Mouse (Mus musculus): ENCODE results near the gene Hoxa5. TPM values are rescaled to one million over a fixed set of nuclear protein-coding genes. Genes with fewer than 3 reads are reported as not detected.

The Hoxa5 gene
- polyA plus RNA-seq, 1 experiment from 2014 or later = not detected

DNA sequence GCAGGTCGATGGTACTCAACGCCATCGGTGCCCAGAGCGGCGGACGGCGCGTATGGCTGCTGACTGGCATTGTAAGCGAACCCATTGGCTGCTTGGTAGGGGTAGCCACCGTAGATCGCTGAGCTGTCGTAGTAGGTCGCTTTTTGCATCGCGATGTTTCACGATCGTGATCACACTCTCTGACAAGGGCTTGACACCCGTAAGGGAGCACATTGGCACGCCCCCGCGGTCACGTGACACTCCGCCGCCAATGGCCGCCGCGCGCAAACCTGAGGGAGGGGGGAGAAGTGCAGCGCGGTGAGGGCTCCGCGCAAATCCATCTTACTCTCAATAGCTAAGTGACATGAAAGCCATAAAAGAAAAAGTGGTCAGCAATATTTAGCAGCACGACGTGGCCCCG, 31.9 kb downstream of the Hoxa5 start:
- DNase-seq (ENCODE audit: low spot score) (peak; percentile 46), ATAC-seq (peak; percentile 42; the same call in 1 of the 2 replicates)
- Histone ChIP-seq H3K4me1 (ENCODE audit: control insufficient read depth, insufficient read depth, low read length) (no peaks in the 10 kb centered on the region), H3K4me3 (ENCODE audit: low read depth, low read length) (no peak overlapping the region), H3K36me3 (ENCODE audit: control insufficient read depth, insufficient read depth, low read length) (no peaks in the 10 kb centered on the region), H3K27me3 (replicated peaks; ENCODE audit: control insufficient read depth, insufficient read depth, low read length) (peaks cover 96% of the 10 kb centered on the region), H3K4me2 (ENCODE audit: low read length) (peak overlapping the region; percentile 31), H3K9ac (ENCODE audit: low read length) (no peak overlapping the region), H3K27ac (ENCODE audit: low read depth, low read length) (no peak overlapping the region), H3K9me3 (replicated peaks; ENCODE audit: control insufficient read depth, low read length) (no peaks in the 10 kb centered on the region)
- under 1% methylated on average over 35 of the region's 35 CpGs for WGBS

DNA sequence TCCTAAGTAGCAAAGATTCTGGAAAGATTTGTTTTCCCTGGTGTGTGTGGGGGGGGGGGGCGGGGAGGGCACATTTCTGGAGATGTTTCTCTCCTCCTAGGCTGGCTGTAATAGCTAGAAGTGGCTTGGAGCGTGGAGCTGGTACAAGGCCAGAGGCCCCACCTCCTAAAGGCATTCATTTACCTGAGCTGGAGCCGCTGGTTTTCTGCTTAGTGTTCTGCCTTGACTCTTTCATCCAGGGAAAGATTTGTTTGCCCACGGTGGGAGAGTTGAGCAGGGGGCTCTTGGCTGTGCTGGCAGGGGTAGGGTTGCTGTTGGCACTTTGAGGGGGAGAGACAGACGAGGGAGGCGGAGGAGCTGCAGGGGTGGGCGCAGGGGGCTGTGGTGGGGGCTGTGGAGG, 32.4 kb downstream of the Hoxa5 start:
- ATAC-seq = no peak
- H3K27ac ChIP-seq (ENCODE audit: low read depth, low read length) = no peak overlapping the region
- H3K27me3 ChIP-seq (replicated peaks; ENCODE audit: control insufficient read depth, insufficient read depth, low read length) = peaks cover 96% of the 10 kb centered on the region
- H3K4me1 ChIP-seq (ENCODE audit: control insufficient read depth, insufficient read depth, low read length) = no peaks in the 10 kb centered on the region
- no peak overlapping the region for H3K9ac ChIP-seq (ENCODE audit: low read length)
- 1% methylated on average over 7 of the region's 7 CpGs for WGBS
- H3K4me3 ChIP-seq (ENCODE audit: low read depth, low read length) = no peak overlapping the region
- no peaks in the 10 kb centered on the region for H3K36me3 ChIP-seq (ENCODE audit: control insufficient read depth, insufficient read depth, low read length)
- H3K9me3 ChIP-seq (replicated peaks; ENCODE audit: control insufficient read depth, low read length) = no peaks in the 10 kb centered on the region
- no peak for DNase-seq (ENCODE audit: low spot score)
- no peak overlapping the region for H3K4me2 ChIP-seq (ENCODE audit: low read length)

DNA sequence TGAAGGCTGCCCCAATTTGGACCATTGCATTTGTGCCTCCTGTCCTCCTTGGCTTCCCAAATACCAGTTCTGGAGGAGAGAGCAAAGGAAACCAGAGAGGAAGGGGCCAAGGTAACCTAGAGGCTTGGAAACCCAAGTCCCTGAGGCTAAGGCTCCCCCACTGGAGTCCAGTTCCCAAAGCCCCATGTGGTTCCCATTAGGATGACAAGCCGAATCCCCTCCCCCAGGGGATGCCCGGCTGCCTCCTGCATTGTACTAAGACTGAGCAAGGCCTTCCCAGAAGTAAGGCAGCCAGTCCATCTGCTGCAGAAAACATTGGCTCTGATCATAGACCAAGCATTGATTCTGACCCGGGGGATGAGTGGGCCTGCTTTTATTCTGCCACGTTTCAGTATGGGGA, 33.1 kb downstream of the Hoxa5 start:
- 0% methylated on average over 4 of the region's 4 CpGs for WGBS
- Histone ChIP-seq H3K27me3 (replicated peaks; ENCODE audit: control insufficient read depth, insufficient read depth, low read length) (peaks cover 96% of the 10 kb centered on the region), H3K4me2 (ENCODE audit: low read length) (no peak overlapping the region), H3K36me3 (ENCODE audit: control insufficient read depth, insufficient read depth, low read length) (no peaks in the 10 kb centered on the region), H3K9ac (ENCODE audit: low read length) (no peak overlapping the region), H3K27ac (ENCODE audit: low read depth, low read length) (no peak overlapping the region), H3K4me1 (ENCODE audit: control insufficient read depth, insufficient read depth, low read length) (no peaks in the 10 kb centered on the region), H3K9me3 (replicated peaks; ENCODE audit: control insufficient read depth, low read length) (no peaks in the 10 kb centered on the region), H3K4me3 (ENCODE audit: low read depth, low read length) (no peak overlapping the region)
- no peak for DNase-seq (ENCODE audit: low spot score)
- no peak for ATAC-seq

DNA sequence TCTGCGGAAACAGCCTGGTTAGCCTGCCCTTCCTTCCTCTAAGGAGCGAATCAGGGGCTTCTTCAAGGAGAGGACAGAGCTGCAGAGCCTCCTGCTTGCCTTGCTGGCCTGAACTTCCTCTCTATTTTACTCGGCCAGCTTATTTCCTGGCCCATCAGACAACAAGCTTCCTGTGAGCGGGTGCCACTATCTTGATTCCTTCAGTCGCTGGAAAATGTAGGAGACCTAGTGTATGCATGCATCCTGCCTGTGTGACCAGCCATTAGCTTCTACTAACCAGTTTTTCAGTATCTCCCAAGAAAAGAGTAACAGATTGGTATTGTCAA, 33.5 kb downstream of the Hoxa5 start:
- Histone ChIP-seq H3K36me3 (ENCODE audit: control insufficient read depth, insufficient read depth, low read length) (no peaks in the 10 kb centered on the region), H3K4me3 (ENCODE audit: low read depth, low read length) (no peak overlapping the region), H3K27me3 (replicated peaks; ENCODE audit: control insufficient read depth, insufficient read depth, low read length) (peaks cover 96% of the 10 kb centered on the region), H3K9ac (ENCODE audit: low read length) (no peak overlapping the region), H3K27ac (ENCODE audit: low read depth, low read length) (no peak overlapping the region), H3K4me1 (ENCODE audit: control insufficient read depth, insufficient read depth, low read length) (no peaks in the 10 kb centered on the region), H3K4me2 (ENCODE audit: low read length) (no peak overlapping the region), H3K9me3 (replicated peaks; ENCODE audit: control insufficient read depth, low read length) (no peaks in the 10 kb centered on the region)
- 2% methylated on average over 5 of the region's 5 CpGs for WGBS
- ATAC-seq (no peak), DNase-seq (ENCODE audit: low spot score) (no peak)

DNA sequence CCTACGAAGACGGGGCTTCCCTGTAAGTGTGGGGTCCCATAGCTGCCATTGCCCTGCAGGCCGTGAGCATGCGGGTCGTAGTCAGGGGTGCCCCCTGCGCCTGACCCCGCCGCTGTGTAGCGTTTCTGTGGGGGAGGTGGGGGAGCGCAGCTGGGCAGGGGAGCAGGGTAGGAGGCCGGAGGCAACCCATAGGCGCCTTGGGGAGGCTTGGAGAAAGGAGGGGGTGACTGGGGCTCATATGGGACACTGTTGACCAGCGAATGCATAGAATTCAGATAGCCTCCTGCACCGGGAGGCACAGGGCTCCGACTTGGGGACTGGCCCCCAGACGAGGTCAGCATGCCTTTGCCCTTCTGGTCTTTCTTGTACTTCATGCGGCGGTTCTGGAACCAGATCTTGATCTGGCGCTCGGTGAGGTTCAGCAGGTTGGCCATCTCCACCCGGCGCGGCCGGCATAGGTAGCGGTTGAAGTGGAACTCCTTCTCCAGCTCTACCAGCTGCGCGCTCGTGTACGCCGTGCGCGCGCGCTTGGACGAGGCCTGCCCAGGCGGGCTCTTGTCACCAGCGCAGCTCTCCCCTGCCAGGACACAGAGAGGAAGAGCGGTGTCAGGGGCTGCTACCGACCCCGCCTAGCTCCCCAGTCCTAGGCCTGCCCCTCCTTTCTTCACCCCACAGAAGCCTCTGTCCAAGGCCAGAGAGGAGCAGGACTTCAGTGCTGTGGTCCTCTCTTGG, 34.1 kb downstream of the Hoxa5 start:
- H3K9ac ChIP-seq (ENCODE audit: low read length) = no peak overlapping the region
- no peak overlapping the region for H3K4me3 ChIP-seq (ENCODE audit: low read depth, low read length)
- no peaks in the 10 kb centered on the region for H3K4me1 ChIP-seq (ENCODE audit: control insufficient read depth, insufficient read depth, low read length)
- H3K4me2 ChIP-seq (ENCODE audit: low read length) = no peak overlapping the region
- H3K36me3 ChIP-seq (ENCODE audit: control insufficient read depth, insufficient read depth, low read length) = no peaks in the 10 kb centered on the region
- no peak overlapping the region for H3K27ac ChIP-seq (ENCODE audit: low read depth, low read length)
- DNase-seq (ENCODE audit: low spot score) (no peak), ATAC-seq (no peak)
- H3K9me3 ChIP-seq (replicated peaks; ENCODE audit: control insufficient read depth, low read length) = no peaks in the 10 kb centered on the region
- peaks cover 96% of the 10 kb centered on the region for H3K27me3 ChIP-seq (replicated peaks; ENCODE audit: control insufficient read depth, insufficient read depth, low read length)
- WGBS = under 1% methylated on average over 40 of the region's 40 CpGs

DNA sequence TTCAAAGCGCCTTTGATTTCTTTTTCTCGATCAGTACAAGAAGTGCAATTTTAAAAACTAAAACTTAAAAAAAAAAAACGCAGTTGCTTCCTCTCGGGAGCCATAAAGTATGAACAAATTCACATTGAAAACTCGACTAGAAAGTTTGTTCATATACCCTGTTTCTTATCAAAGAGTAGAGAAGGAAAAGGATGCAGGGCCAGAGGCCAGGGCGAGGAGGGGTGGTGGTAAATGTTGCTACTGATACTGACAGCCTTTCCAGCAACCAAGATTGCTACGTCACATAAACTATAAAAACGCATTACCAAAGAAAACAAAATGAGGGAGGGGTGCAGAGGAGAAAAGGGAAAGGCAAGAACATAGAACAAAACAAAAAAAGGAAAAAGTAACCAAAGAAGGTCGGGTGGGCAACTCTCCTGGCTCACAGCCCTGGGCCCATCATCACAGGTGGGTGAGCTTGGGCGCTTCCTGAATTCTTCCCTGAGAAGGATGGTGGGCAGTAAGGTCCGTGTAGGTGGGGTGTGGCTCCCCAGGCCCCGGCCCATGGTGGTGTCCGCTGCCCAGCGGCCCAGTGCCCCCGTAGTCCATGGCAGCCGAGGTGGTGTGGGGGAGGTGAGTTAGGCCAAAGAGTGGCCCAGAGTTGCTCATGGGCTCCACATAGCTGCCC, 34.8 kb downstream of the Hoxa5 start:
- Histone ChIP-seq H3K27ac (ENCODE audit: low read depth, low read length) (no peak overlapping the region), H3K9me3 (replicated peaks; ENCODE audit: control insufficient read depth, low read length) (no peaks in the 10 kb centered on the region), H3K9ac (ENCODE audit: low read length) (no peak overlapping the region), H3K4me3 (ENCODE audit: low read depth, low read length) (no peak overlapping the region), H3K27me3 (replicated peaks; ENCODE audit: control insufficient read depth, insufficient read depth, low read length) (peaks cover 96% of the 10 kb centered on the region), H3K4me1 (ENCODE audit: control insufficient read depth, insufficient read depth, low read length) (no peaks in the 10 kb centered on the region), H3K4me2 (ENCODE audit: low read length) (no peak overlapping the region), H3K36me3 (ENCODE audit: control insufficient read depth, insufficient read depth, low read length) (no peaks in the 10 kb centered on the region)
- DNase-seq (ENCODE audit: low spot score) (no peak), ATAC-seq (no peak)
- WGBS = 3% methylated on average over 16 of the region's 16 CpGs

DNA sequence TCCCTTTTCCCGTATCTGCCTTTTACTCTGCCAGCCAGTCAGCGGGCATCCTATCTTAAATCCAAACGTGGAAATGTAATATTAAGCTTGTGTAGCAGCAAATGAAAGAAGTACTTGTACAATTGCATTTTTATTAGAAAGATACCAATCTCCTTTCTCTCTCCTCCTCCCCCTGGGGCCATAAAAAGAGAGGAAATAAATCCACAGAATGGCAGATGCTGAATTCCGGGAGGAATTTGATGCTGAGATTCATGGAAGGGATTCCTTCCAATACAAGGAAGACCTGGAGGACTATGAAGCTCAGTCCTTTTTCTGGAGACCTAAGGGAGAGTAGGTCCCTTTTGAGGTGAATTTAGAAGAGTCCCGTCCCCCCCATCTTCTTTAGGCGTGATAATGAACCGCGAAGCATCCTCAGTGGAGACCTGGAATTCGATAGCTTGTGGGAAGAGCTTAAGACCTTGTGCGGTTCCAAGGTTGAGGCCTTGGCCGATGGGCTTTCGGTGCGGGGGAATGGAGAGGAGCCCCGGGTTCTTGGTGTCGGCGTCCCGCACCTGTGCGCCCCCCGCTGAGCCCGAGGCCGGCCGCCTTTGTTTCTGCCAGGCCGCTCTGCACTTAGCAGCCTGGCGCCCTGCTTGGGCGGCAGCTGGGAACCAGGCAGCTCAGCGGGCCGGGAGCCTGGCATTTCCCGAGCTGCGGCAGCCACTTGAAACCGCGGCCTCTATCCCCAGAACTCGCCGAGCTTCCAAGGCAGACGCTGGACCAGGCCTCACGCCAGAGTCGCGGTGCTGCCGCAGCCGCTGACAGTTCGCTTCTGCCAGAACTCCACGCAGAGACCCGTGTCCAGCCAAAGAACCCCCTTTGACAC, 36.0 kb downstream of the Hoxa5 start:
- 1% methylated on average over 42 of the region's 42 CpGs for WGBS
- no peak for ATAC-seq
- Histone ChIP-seq H3K4me3 (ENCODE audit: low read depth, low read length) (no peak overlapping the region), H3K9ac (ENCODE audit: low read length) (no peak overlapping the region), H3K9me3 (replicated peaks; ENCODE audit: control insufficient read depth, low read length) (no peaks in the 10 kb centered on the region), H3K4me1 (ENCODE audit: control insufficient read depth, insufficient read depth, low read length) (no peaks in the 10 kb centered on the region), H3K27me3 (replicated peaks; ENCODE audit: control insufficient read depth, insufficient read depth, low read length) (peaks cover 96% of the 10 kb centered on the region), H3K36me3 (ENCODE audit: control insufficient read depth, insufficient read depth, low read length) (no peaks in the 10 kb centered on the region), H3K27ac (ENCODE audit: low read depth, low read length) (no peak overlapping the region), H3K4me2 (ENCODE audit: low read length) (no peak overlapping the region)
- DNase-seq (ENCODE audit: low spot score) = peak; percentile 49

DNA sequence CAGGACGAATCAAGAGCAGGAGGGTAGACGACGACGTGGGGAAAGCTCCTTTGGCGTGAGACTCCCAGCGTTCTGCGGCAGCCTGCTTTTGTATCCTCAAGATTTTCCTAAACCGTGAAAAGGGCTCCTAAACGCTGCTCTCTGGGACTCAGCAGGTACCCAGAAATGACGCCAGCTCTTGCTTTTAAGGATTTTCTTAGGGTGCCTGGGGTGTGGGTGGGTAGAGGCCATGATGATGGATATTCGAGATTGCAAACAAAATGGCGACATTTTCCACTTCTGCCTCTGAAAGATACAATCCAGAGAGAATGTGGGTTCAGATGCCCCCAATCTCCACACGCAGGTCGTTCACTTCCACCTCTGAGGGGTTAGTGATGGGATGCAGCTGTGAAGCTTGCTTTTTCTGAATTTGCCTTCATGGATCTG, 36.6 kb downstream of the Hoxa5 start:
- no peak for DNase-seq (ENCODE audit: low spot score)
- Histone ChIP-seq H3K27me3 (replicated peaks; ENCODE audit: control insufficient read depth, insufficient read depth, low read length) (peaks cover 96% of the 10 kb centered on the region), H3K9me3 (replicated peaks; ENCODE audit: control insufficient read depth, low read length) (no peaks in the 10 kb centered on the region), H3K4me3 (ENCODE audit: low read depth, low read length) (no peak overlapping the region), H3K9ac (ENCODE audit: low read length) (no peak overlapping the region), H3K36me3 (ENCODE audit: control insufficient read depth, insufficient read depth, low read length) (no peaks in the 10 kb centered on the region), H3K4me1 (ENCODE audit: control insufficient read depth, insufficient read depth, low read length) (no peaks in the 10 kb centered on the region), H3K4me2 (ENCODE audit: low read length) (no peak overlapping the region), H3K27ac (ENCODE audit: low read depth, low read length) (no peak overlapping the region)
- under 1% methylated on average over 14 of the region's 14 CpGs for WGBS
- no peak for ATAC-seq

Measured in forebrain, embryonic 14.5 days (tissue).